Mouse (Mus musculus): Measurements from ENCODE around the gene Sh3rf1. TPM values are rescaled to one million over a fixed set of nuclear protein-coding genes. Genes with fewer than 3 reads are reported as not detected.

Gene Sh3rf1
- total and polyA plus RNA-seq, 2 experiments from 2014 or later: 17.9 to 31.3 TPM

- Histone ChIP-seq H3K4me1 (ENCODE audit: insufficient read depth, low read length) (no peaks in the 10 kb centered on the region), H3K9ac (replicated peaks; ENCODE audit: low read length) (no peak overlapping the region), H3K36me3 (ENCODE audit: insufficient read depth, low read length) (no peaks in the 10 kb centered on the region), H3K4me2 (ENCODE audit: low read depth, low read length) (no peak overlapping the region), H3K4me3 (ENCODE audit: low read length) (no peak overlapping the region), H3K27me3 (ENCODE audit: insufficient read depth, low read length) (no peaks in the 10 kb centered on the region), H3K9me3 (ENCODE audit: low read length) (no peaks in the 10 kb centered on the region), H3K27ac (no peak overlapping the region)
- DNase-seq (ENCODE audit: low spot score) (no peak), ATAC-seq (no peak)
- TF ChIP-seq CTCF (IDR thresholded peaks at IDR 0.05; ENCODE audit: low read depth): no peak
- WGBS: 89% methylated on average over 5 of the region's 5 CpGs
Measured at GRCm38 (mm10) chr8:61426072-61426471, 202.4 kb downstream of the Sh3rf1 start.

- no peaks in the 10 kb centered on the region for H3K36me3 ChIP-seq (ENCODE audit: insufficient read depth, low read length)
- H3K27ac ChIP-seq: no peak overlapping the region
- DNase-seq (ENCODE audit: low spot score): no peak
- no peak overlapping the region for H3K4me2 ChIP-seq (ENCODE audit: low read depth, low read length)
- WGBS: 77% methylated on average over 5 of the region's 5 CpGs
- no peaks in the 10 kb centered on the region for H3K27me3 ChIP-seq (ENCODE audit: insufficient read depth, low read length)
- H3K9me3 ChIP-seq (ENCODE audit: low read length): no peaks in the 10 kb centered on the region
- no peak overlapping the region for H3K9ac ChIP-seq (replicated peaks; ENCODE audit: low read length)
- no peaks in the 10 kb centered on the region for H3K4me1 ChIP-seq (ENCODE audit: insufficient read depth, low read length)
- ATAC-seq: no peak
- no peak overlapping the region for H3K4me3 ChIP-seq (ENCODE audit: low read length)
- no peak for TF ChIP-seq CTCF (IDR thresholded peaks at IDR 0.05; ENCODE audit: low read depth)
Measured at GRCm38 (mm10) chr8:61426671-61427070, 203.0 kb downstream of the Sh3rf1 start.

GRCm38 (mm10) chr8:61427916-61428681, 204.4 kb downstream of the Sh3rf1 start:
- Histone ChIP-seq H3K27me3 (ENCODE audit: insufficient read depth, low read length) (no peaks in the 10 kb centered on the region), H3K36me3 (ENCODE audit: insufficient read depth, low read length) (no peaks in the 10 kb centered on the region), H3K9ac (replicated peaks; ENCODE audit: low read length) (no peak overlapping the region), H3K4me2 (ENCODE audit: low read depth, low read length) (no peak overlapping the region), H3K27ac (no peak overlapping the region), H3K9me3 (ENCODE audit: low read length) (no peaks in the 10 kb centered on the region), H3K4me3 (ENCODE audit: low read length) (no peak overlapping the region), H3K4me1 (ENCODE audit: insufficient read depth, low read length) (no peaks in the 10 kb centered on the region)
- no peak for TF ChIP-seq CTCF (IDR thresholded peaks at IDR 0.05; ENCODE audit: low read depth)
- DNase-seq (ENCODE audit: low spot score) (no peak), ATAC-seq (no peak)
- 62% methylated on average over 8 of the region's 8 CpGs for WGBS

DNA sequence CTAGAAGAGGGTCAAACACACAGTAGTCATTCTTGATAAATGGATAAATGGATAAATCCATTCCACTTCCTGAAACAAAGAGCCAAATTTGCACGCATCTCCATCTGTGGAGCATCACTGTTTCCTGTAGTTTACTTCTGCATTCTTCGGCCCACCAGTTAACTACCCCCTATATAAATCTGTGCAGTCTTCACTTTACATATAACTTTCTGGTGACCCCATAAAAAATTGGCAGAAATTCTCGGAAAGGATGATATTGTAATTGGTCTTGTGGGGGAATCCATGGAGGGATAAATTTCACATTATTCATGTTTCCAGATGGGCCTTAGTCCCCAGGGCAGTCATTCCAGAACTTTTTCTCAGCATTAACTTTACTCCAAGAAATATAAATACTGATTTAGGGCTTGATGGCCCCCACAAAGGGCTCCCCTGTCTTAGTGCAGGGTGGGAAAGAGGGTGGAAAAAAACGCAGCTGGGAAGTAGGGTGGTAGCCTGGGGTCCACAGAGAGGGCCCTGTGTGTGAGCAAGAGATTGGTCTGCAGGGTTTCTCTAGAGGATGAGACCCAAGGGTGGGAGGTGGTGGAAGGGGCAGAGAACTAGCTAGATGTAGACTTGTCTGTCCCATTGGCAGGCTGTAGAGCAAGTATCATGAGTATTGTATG, 205.3 kb downstream of the Sh3rf1 start:
- WGBS: 87% methylated on average over 4 of the region's 4 CpGs
- no peak overlapping the region for H3K4me2 ChIP-seq (ENCODE audit: low read depth, low read length)
- no peak for TF ChIP-seq CTCF (IDR thresholded peaks at IDR 0.05; ENCODE audit: low read depth)
- no peaks in the 10 kb centered on the region for H3K4me1 ChIP-seq (ENCODE audit: insufficient read depth, low read length)
- H3K9ac ChIP-seq (replicated peaks; ENCODE audit: low read length): no peak overlapping the region
- DNase-seq (ENCODE audit: low spot score): no peak
- no peaks in the 10 kb centered on the region for H3K9me3 ChIP-seq (ENCODE audit: low read length)
- no peaks in the 10 kb centered on the region for H3K36me3 ChIP-seq (ENCODE audit: insufficient read depth, low read length)
- no peak overlapping the region for H3K4me3 ChIP-seq (ENCODE audit: low read length)
- no peaks in the 10 kb centered on the region for H3K27me3 ChIP-seq (ENCODE audit: insufficient read depth, low read length)
- H3K27ac ChIP-seq: no peak overlapping the region
- ATAC-seq: no peak

DNA sequence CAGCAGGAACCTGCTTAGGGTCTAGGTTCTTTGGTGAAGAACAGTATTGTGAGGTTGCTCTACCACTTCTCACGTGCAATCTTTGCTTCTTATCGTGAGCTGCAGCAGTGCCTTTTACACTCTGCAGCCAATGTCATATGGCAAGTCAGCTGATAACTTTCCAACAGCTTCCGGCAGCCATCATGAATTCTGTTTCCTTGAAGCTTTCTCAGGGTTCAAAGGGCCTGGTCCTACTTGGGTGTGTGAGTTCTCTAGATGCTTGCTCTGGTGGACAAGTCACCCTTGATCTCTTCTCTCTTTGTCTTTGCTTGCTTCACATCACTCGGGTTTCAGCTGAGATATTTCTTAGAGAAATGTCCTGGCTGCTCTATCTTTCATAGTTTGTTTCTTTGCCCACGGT, 211.8 kb downstream of the Sh3rf1 start:
- no peaks in the 10 kb centered on the region for H3K9me3 ChIP-seq (ENCODE audit: low read length)
- H3K36me3 ChIP-seq (ENCODE audit: insufficient read depth, low read length): no peaks in the 10 kb centered on the region
- no peak for DNase-seq (ENCODE audit: low spot score)
- no peak overlapping the region for H3K4me2 ChIP-seq (ENCODE audit: low read depth, low read length)
- H3K9ac ChIP-seq (replicated peaks; ENCODE audit: low read length): no peak overlapping the region
- 90% methylated on average over 5 of the region's 5 CpGs for WGBS
- H3K27ac ChIP-seq: no peak overlapping the region
- no peaks in the 10 kb centered on the region for H3K4me1 ChIP-seq (ENCODE audit: insufficient read depth, low read length)
- TF ChIP-seq CTCF (IDR thresholded peaks at IDR 0.05; ENCODE audit: low read depth): no peak
- no peaks in the 10 kb centered on the region for H3K27me3 ChIP-seq (ENCODE audit: insufficient read depth, low read length)
- H3K4me3 ChIP-seq (ENCODE audit: low read length): no peak overlapping the region
- ATAC-seq: no peak

DNA sequence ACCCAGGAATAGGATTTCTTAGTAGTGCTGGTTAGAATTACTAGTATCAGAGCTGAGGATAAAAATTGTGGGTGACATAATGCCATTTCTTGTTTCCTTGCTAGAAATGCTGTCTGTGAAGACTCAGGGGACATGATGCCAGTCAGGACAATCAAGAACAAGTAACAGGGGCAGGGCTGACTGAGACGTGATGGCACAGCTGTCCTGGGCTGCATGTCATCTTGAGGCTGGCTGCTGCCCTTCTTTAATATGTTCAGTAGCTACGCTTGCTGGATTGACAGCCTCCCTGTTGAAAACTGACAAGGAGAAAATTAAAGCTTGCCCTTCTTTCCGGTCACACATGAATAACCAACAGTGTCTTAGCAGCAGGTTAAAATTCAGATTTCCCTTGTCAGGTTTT, 212.5 kb downstream of the Sh3rf1 start:
- H3K4me1 ChIP-seq (ENCODE audit: insufficient read depth, low read length): no peaks in the 10 kb centered on the region
- DNase-seq (ENCODE audit: low spot score) (no peak), ATAC-seq (no peak)
- no peaks in the 10 kb centered on the region for H3K36me3 ChIP-seq (ENCODE audit: insufficient read depth, low read length)
- no peak overlapping the region for H3K27ac ChIP-seq
- H3K4me2 ChIP-seq (ENCODE audit: low read depth, low read length): no peak overlapping the region
- no peaks in the 10 kb centered on the region for H3K27me3 ChIP-seq (ENCODE audit: insufficient read depth, low read length)
- no peak overlapping the region for H3K4me3 ChIP-seq (ENCODE audit: low read length)
- H3K9ac ChIP-seq (replicated peaks; ENCODE audit: low read length): no peak overlapping the region
- no peak for TF ChIP-seq CTCF (IDR thresholded peaks at IDR 0.05; ENCODE audit: low read depth)
- 44% methylated on average over 3 of the region's 3 CpGs for WGBS
- no peaks in the 10 kb centered on the region for H3K9me3 ChIP-seq (ENCODE audit: low read length)
